Mouse (Mus musculus) kidney, adult 10 weeks (tissue): ENCODE measurements around the gene Prss21. TPM values are rescaled to one million over a fixed set of nuclear protein-coding genes. Genes with fewer than 3 reads are reported as not detected.

Experiments
- polyA plus RNA-seq: library from polyadenylated mRNA; stranded (reverse); fragments of 350-450 nt; fragmentation: Illumina TruSeq; extraction: RNeasy Lipid Tissue Mini Kit (QIAGEN cat#74804); gene quantifications from one replicate; pipeline ENCODE4 v1.2.3, GENCODE M21; 2014; ENCODE audit warnings: low read depth, low replicate concordance

The Prss21 gene
- not detected for polyA plus RNA-seq

DNA sequence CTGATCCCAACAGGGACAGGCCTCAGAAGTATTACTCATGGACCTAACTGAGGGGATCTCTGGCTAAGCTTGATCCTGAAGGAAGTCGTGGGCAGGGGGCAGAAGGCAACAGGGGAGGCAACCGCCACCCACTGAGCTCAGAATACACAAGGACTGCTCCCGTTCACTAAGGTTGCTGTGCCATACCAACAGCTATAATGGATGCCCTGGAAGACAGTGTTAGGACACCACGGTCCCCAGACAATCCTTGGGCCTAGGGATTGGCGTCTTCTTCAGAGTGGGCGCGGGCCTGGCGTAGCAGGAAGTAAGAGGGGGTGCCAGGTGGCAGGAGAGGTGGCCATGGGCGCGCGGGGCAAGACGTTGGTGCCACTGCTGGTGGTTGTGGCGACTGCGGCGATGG is at the start of gene Prss21:
Gene Prss21, plus strand, starts transcription at position 301 of the 400 bp plus-strand sequence.

DNA sequence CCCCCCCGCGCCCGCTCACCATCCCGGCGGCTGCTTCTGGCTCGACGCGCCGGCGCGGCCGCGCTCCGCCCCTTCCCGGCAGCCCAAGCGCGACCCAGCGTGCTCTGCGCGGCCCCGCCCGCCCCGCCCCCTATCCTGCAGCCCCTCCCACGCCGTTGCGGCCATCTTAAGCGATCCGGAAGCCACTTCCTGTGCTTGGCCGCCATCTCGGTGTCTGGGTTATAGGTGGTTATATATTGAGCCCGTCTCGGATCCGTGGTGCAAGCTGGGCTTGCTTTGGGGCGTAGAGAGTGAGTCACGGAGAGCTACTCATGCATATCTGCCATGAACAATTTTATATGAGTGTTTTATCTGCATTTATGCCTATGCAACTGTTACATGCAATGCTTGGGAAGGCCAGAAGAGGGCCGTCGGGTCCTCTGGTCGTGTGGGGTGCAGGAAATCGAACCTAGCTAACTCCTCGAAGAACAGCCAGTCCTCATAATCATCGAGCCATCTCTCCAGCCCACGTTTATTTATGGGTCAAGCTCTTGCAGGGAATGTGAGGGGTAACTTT is 38.7 kb upstream of the Prss21 start, which contains the start of gene Elob:
Gene Elob, minus strand, starts transcription at position 73 of the 556 bp plus-strand sequence.

DNA sequence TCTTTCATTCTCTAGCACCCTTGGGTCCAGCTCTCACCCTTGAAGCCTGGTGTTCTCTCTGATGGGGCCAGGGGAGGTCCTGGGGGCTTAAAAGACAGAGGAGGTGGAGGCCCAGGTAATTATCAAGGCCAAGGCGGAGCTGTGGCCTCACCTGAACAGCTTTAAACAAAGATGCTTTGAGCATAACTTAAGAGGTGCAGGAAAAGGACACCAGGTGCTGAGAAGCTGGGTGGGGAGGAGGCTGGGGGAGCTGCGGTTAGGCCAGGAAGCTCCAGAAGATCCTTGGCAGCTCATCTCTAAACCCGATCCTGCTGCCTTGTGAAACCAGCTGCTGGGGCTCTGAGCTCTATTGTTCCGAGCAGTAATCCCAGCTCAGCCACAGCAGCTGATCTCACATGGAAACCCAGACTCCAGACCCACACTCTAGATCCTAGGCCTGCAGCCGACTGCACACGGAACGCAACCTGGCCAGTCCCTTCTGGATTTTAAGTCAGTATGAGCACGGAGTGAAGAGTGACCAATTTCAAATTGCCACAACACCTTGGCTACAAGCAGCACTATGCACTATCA is 31.8 kb upstream of the Prss21 start, which contains the start of gene Prss33:
Gene Prss33, minus strand, starts transcription at position 51 of the 570 bp plus-strand sequence.

DNA sequence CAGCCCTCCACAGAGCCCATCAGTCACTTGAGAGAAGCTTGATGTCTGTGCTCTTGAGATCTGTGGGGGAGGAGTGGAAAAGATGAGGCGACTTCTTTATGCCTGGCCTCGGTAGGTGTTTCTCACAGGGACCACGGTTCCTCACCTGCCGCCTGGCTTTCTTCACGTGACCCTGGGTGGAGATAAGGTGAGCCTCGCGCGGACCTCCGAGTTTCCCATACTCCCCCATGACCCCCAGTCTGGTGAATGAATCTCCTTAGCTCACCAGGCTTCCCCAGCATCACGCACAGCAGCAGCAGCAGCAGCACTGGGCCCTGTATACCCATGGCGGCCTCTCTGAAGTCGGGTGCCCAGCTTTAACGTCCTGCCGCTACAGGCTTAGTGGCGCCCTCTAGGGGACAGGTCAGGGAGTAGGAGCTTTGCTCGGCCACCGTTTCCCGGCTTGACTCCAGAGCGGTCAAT is 24.0 kb upstream of the Prss21 start, which contains the start of the genes Prss32 and Prss41:
Gene Prss32, plus strand, starts transcription at position 44 of the 462 bp plus-strand sequence.
Gene Prss41, minus strand, starts transcription at position 361 of the 462 bp plus-strand sequence.

DNA sequence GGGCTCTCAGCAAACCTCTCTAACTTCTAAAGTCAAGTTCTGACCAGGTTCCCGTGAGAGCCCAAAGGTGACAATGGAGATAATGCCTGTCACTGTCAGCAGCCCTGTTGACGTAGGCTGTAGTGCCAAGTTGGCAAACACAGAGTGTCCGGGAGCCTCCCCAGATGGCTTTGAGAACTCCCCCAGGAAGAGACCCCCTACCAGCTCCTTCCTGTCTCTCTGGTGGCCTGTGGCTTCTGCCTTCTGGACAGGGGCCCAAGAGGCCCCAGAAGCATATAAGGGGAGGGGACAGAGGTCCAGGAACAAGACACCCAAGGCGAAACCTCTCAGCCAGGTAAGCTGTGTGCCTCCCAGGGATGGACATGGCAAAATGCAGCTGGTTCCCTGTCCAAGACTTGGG is 12.7 kb downstream of the Prss21 start, which contains the start of the genes Dcpp1 and Dcpp2:
Gene Dcpp1, plus strand, starts transcription at position 301 of the 400 bp plus-strand sequence.
Gene Dcpp2, plus strand, starts transcription at position 305 of the 400 bp plus-strand sequence.

DNA sequence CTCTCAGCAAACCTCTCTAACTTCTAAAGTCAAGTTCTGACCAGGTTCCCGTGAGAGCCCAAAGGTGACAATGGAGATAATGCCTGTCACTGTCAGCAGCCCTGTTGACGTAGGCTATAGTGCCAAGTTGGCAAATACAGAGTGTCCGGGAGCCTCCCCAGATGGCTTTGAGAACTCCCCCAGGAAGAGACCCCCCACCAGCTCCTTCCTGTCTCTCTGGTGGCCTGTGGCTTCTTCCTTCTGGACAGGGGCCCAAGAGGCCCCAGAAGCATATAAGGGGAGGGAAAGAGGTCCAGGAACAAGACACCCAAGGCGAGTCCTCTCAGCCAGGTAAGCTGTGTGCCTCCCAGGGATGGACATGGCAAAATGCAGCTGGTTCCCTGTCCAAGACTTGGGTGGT is 49.3 kb downstream of the Prss21 start, which contains the start of gene Dcpp3:
Gene Dcpp3, plus strand, starts transcription at position 301 of the 400 bp plus-strand sequence.

Other genes with a start within 250 kb of the Prss21 start
- gene Mmp25, start 222.8 kb upstream of the Prss21 start, polyA plus RNA-seq, result 0.08 TPM
- gene Bicdl2, start 207.6 kb upstream of the Prss21 start, polyA plus RNA-seq, result 0.28 TPM
- 7.0 TPM for gene Hcfc1r1, start 194.5 kb upstream of the Prss21 start, polyA plus RNA-seq
- gene Thoc6, start 194.2 kb upstream of the Prss21 start, polyA plus RNA-seq, result 1.8 TPM
- 0.65 TPM for gene Tnfrsf12a, start 190.6 kb upstream of the Prss21 start, polyA plus RNA-seq
- gene Cldn6, start 188.8 kb upstream of the Prss21 start, polyA plus RNA-seq, result 0.32 TPM
- gene Cldn9, start 184.0 kb upstream of the Prss21 start, polyA plus RNA-seq, result not detected
- gene 1520401A03Rik, start 145.3 kb upstream of the Prss21 start, polyA plus RNA-seq, result not detected
- not detected for gene Pkmyt1, start 141.7 kb upstream of the Prss21 start, polyA plus RNA-seq
- 0.65 TPM for gene Paqr4, start 127.2 kb upstream of the Prss21 start, polyA plus RNA-seq
- not detected for gene Kremen2, start 122.2 kb upstream of the Prss21 start, polyA plus RNA-seq
- 0.65 TPM for gene Flywch1, start 96.5 kb upstream of the Prss21 start, polyA plus RNA-seq
- gene Flywch2, start 82.0 kb upstream of the Prss21 start, polyA plus RNA-seq, result not detected
- gene Srrm2, start 77.5 kb upstream of the Prss21 start, polyA plus RNA-seq, result 69.0 TPM
- 12.0 TPM for gene Elob, start 38.9 kb upstream of the Prss21 start, polyA plus RNA-seq
- not detected for gene Prss33, start 32.0 kb upstream of the Prss21 start, polyA plus RNA-seq
- gene Prss32, start 24.2 kb upstream of the Prss21 start, polyA plus RNA-seq, result not detected
- gene Prss41, start 23.9 kb upstream of the Prss21 start, polyA plus RNA-seq, result not detected
- not detected for gene Dcpp1, start 12.8 kb downstream of the Prss21 start, polyA plus RNA-seq
- gene Dcpp2, start 12.8 kb downstream of the Prss21 start, polyA plus RNA-seq, result not detected
- not detected for gene Dcpp3, start 49.4 kb downstream of the Prss21 start, polyA plus RNA-seq
- not detected for gene Sbp, start 73.6 kb downstream of the Prss21 start, polyA plus RNA-seq
- gene Sbpl, start 87.2 kb downstream of the Prss21 start, polyA plus RNA-seq, result not detected
- gene Prss30, start 112.5 kb downstream of the Prss21 start, polyA plus RNA-seq, result not detected
- not detected for gene Prss22, start 130.0 kb downstream of the Prss21 start, polyA plus RNA-seq
- not detected for gene Prss27, start 170.1 kb downstream of the Prss21 start, polyA plus RNA-seq
- gene Kctd5, start 205.4 kb downstream of the Prss21 start, polyA plus RNA-seq, result 19.8 TPM